Mouse (Mus musculus) spleen, adult 2 months (tissue): ENCODE measurements around the gene Ctf2. TPM values are rescaled to one million over a fixed set of nuclear protein-coding genes. Genes with fewer than 3 reads are reported as not detected.

Experiments used
- DNase-seq, 2 experiments: peaks; one replicate each; pipeline versions ENCODE4 v3.0.0 to v3.0.0-alpha.2; 2012 to 2021; ENCODE audit warnings: low spot score in 2 of 2, low read depth in 1 of 2
- H3K27ac ChIP-seq: fragments of 200-500 bp; 2 replicates; pipeline ENCODE4 v1.5.1; 2012; ENCODE audit warnings: low read length, inconsistent platforms; ENCODE audit not compliant: insufficient read depth
- H3K27me3 ChIP-seq: fragments of 200-500 bp; 2 replicates; pipeline ENCODE4 v1.6.1; 2012; ENCODE audit warnings: mild to moderate bottlenecking, moderate library complexity, low read length, inconsistent platforms; ENCODE audit not compliant: control insufficient read depth, insufficient read depth
- H3K36me3 ChIP-seq: fragments of 200-500 bp; 2 replicates; pipeline ENCODE4 v1.6.1; 2012; ENCODE audit warnings: mild to moderate bottlenecking, low read length, inconsistent platforms; ENCODE audit not compliant: control insufficient read depth, insufficient read depth
- H3K4me1 ChIP-seq: fragments of 200-500 bp; 2 replicates; pipeline ENCODE4 v1.6.1; 2011; ENCODE audit warnings: inconsistent platforms; ENCODE audit not compliant: control insufficient read depth, insufficient read depth, insufficient read length
- H3K4me3 ChIP-seq: fragments of 200-500 bp; 2 replicates; pipeline ENCODE4 v1.5.1; 2011; ENCODE audit warnings: mild to moderate bottlenecking, inconsistent platforms; ENCODE audit not compliant: insufficient read depth, insufficient read length; ENCODE audit errors: extremely low read depth
- CTCF ChIP-seq: fragments of 200-500 bp; IDR thresholded peaks from 2 replicates; pipeline ENCODE4 v1.5.1; 2011; ENCODE audit warnings: mild to moderate bottlenecking, inconsistent platforms; ENCODE audit not compliant: insufficient read depth, insufficient read length, insufficient replicate concordance; ENCODE audit errors: extremely low read depth
- POLR2A ChIP-seq: fragments of 200-500 bp; IDR thresholded peaks from 2 replicates; pipeline ENCODE4 v1.6.1; 2011; ENCODE audit warnings: low read depth, low read length, inconsistent platforms
- WGBS: fragments of 180-500 bp; shearing (Covaris S2); methylation state at CpG from one replicate; pipeline ENCODE4 v1.1.7; 2018; 5-methylcytosine and 5-hydroxymethylcytosine counted together
- polyA plus RNA-seq: library from polyadenylated mRNA; depleted of rRNA; stranded (reverse); fragments of >200 nt; gene quantifications from 2 replicates; pipeline ENCODE4 v1.2.3, GENCODE M21; 2012

The Ctf2 gene
- polyA plus RNA-seq, 1 experiment = not detected

DNA sequence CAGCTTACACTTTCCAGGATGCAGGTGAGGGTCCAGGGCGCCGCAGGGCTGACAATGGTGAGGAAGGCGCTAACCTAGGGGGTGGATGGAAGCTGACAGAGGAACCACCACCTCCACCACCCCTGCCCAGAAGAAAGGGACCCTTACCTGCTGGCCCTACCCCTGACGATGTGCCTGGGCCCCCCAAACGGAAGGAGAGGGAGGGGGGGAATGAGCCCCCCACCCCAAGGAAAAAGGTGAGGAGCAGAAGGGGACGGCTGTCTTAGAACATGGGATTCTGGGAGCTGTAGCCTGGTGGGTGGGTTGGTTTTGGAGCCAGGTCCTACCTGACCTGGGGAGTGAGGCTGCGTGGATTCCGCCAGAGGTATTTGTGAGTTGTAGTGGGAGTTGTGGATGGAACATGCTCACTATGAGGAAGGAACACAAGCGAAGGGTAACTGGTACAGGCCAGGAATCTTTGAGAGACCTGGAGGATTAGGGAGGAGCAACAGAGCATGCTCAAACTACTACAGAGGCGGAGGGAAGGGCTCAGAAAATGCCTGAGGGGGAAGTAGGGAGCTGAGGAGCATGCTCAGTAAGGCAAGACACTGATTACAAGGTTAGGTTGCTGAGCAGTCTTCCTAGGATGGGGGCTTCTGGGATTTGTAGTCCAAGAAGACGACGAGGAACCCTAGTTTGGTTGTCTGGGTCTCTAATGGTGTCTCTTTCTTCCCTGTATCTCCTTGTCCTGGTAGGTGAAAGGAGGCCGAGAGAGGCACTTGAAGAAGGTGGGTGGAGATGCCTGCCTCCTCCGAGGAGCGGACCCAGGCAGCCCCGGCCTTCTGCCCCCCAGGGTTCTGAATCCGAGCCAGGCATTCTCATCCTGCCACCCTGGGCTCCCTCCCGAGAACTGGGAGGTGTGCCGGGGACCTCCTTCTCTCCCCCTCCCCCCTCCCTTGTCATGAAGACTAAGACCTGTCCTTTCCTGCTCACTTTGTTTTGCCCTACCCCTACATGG lies 18.5 kb upstream of the Ctf2 start:
- no peak for DNase-seq
- TF ChIP-seq CTCF = no peak
- WGBS = 90% methylated on average over 19 of the region's 19 CpGs
- Histone ChIP-seq H3K4me1 (peaks cover 6% of the 10 kb centered on the region; the same call in 1 of the 2 replicates), H3K27me3 (no peaks in the 10 kb centered on the region), H3K4me3 (no peak overlapping the region), H3K27ac (no peak overlapping the region), H3K36me3 (peaks cover 9% of the 10 kb centered on the region)

DNA sequence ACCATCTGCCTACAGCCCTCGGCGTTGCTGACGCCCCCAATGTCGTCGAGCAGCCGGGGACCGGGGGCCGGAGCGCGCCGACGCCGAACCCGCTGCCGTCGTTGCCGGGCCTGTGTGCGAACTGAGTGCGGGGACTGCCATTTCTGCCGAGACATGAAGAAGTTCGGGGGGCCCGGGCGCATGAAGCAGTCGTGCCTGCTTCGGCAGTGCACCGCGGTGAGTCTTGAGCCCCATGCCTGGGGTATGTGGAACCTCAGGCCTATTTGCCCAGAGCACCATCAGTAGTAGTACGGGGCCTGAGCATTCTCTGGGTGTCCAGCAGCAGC lies 16.2 kb upstream of the Ctf2 start:
- Histone ChIP-seq H3K4me1 (peaks cover 6% of the 10 kb centered on the region; the same call in 1 of the 2 replicates), H3K27me3 (no peaks in the 10 kb centered on the region), H3K36me3 (peaks cover 9% of the 10 kb centered on the region), H3K4me3 (no peak overlapping the region), H3K27ac (no peak overlapping the region)
- WGBS = 95% methylated on average over 28 of the region's 28 CpGs
- TF ChIP-seq POLR2A = no peak
- TF ChIP-seq CTCF = no peak
- no peak for DNase-seq

DNA sequence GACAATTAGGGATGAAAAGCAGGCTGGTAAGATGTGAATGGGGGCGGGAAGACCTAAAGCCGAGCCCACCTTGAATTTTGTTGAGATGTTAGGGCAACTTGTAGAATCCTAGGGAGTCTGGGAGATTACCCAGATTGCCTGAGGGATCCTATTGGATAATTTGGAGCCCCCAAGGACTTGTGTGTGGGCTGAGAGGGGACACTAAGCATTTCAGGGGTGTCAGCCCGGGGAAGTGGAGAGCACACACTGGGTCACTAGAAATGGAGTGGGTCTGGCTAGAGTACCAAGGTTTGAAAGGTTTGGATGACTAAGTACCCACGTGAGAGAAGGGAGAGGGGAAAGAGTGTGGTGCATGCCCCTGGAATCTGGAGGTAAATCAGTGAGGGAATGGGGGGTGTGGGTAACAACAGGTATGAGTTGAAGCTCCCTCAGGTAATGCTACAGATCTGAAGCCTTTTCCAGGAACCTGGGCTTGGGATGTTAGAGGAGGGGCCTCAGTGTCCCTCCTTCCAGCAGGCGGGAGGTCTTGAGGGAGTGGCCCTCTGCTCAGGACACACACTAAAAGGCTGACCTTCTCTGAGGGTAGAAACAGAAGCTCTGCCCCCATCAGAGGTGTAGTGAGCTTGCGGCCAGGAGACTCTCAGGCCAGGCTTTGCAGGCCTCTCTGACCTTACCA lies 15.7 kb upstream of the Ctf2 start:
- Histone ChIP-seq H3K36me3 (peaks cover 9% of the 10 kb centered on the region), H3K27me3 (no peaks in the 10 kb centered on the region), H3K27ac (no peak overlapping the region), H3K4me1 (peaks cover 6% of the 10 kb centered on the region; the same call in 1 of the 2 replicates), H3K4me3 (no peak overlapping the region)
- no peak for DNase-seq
- no peak for TF ChIP-seq CTCF
- TF ChIP-seq POLR2A = no peak
- 88% methylated on average over 6 of the region's 6 CpGs for WGBS

DNA sequence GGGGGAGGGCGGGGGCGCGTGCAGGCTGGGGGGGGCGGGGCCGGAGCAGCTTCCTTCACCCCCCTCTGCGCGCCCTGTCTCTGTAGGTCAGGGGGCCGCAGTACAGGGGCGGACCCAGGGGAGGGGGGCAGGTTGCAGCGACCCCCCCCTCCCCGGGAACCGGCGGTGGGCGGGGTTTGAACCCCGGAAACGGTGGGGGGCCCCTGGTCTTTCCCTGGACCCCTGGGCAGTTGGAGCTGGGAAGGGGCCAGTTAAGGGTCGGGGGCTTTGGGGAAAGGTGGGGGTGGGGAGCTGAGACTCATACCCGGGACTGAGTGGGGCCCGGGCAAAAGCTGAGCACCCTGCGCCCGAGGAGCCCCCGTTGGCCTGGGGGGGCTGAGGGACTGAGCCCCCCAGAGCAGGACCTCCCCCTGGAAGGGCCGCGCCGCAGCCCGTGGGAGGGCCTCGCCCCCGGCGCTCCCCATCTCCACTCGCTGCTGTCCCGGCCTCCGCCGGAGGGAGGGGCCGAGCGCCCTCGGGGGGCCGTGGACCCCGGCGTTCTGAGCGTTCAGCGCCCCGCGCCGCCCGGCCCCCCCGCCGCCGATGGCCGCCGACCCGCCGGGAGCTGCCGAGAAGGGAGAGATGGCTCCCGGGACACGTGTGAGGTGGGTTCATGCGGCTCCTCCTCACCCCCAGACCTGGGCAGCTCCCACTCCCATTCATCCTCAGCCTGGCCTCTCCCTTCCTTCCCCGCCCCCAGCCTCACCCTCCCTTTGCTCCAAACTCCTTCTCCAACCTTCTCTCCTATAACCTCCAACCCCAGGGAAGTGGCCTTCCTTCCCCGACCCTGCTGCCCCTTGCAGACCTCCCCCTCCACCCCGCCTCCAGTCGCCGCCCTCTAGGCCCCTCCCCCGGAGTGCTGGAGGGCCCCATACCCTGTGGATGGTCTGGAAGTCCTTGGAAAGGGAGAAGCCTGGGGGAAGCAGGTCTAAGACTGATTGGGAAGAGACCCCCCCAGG lies 14.8 kb upstream of the Ctf2 start:
- DNase-seq = no peak
- 2% methylated on average over 57 of the region's 62 CpGs for WGBS
- peak overlapping the region; percentile 87 for H3K4me3 ChIP-seq
- H3K27me3 ChIP-seq = no peaks in the 10 kb centered on the region
- peaks cover 5% of the 10 kb centered on the region for H3K36me3 ChIP-seq
- H3K4me1 ChIP-seq = peaks cover 6% of the 10 kb centered on the region; the same call in 1 of the 2 replicates
- no peak for TF ChIP-seq CTCF
- no peak for TF ChIP-seq POLR2A
- H3K27ac ChIP-seq = no peak overlapping the region

DNA sequence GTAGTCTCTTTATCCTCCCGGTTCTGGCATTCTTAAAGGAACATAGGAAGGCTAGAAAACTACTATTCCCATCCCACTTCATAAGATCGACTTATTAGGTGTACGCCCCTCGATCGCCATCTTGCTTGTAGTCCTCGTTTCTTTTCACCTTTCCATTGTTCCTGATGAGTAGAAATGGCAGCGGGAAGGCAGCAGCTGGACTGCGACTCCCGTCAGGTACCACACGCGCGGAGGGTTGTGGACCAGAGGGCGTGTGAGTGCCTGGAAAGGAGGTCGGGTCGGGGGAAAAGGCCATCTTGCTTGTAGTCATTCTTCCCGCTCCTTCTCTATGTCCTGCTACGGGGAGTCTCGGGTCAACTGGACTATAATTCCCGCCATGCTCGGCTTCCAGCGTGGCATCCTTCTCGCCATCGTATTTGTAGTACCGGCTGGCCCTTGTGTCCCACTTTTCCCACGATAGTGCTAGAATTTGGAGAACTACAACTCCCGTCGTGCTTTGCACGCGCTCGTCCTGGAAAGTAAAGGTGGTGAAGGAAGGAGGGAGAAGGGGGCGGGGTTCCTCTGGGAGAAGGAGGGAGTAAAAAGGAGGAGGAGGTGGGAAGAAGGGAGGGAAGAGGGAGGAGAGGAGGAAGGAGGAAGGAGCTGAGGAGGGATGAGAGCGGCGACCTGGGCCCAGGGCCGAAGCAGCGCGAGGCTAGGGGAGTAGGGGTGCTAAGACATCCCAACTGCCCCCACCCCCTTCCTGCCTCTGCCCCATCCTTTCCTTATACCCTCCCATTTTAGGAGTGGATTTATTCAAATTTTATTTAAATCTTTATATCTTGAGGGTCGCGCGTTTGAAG lies 13.9 kb upstream of the Ctf2 start:
- H3K4me3 ChIP-seq = peak overlapping the region; percentile 87
- peak; percentile 63 to 64 for DNase-seq
- peak overlapping the region; percentile 87 for H3K27ac ChIP-seq
- TF ChIP-seq CTCF = no peak
- no peak for TF ChIP-seq POLR2A
- under 1% methylated on average over 37 of the region's 39 CpGs for WGBS
- no peaks in the 10 kb centered on the region for H3K27me3 ChIP-seq
- H3K4me1 ChIP-seq = peaks cover 6% of the 10 kb centered on the region; the same call in 1 of the 2 replicates
- H3K36me3 ChIP-seq = peaks cover 1% of the 10 kb centered on the region; the same call in 1 of the 2 replicates
